Mouse (Mus musculus) hindbrain, embryonic 13.5 days (tissue): Measurements from ENCODE around the gene Smcp. TPM values are rescaled to one million over a fixed set of nuclear protein-coding genes. Genes with fewer than 3 reads are reported as not detected.

ENCODE experiments used
- ATAC-seq: fragments of 200-750 bp; cut with Nextera tagmentation; 2 replicates; pipeline ENCODE4 v1.8.0; 2017; ENCODE audit warnings: moderate TSS enrichment; ENCODE audit not compliant: low FRiP score
- H3K27ac ChIP-seq: fragments of 300-500 bp; sonication (generic); 2 replicates; pipeline ENCODE4 v1.5.1; 2015; ENCODE audit warnings: inconsistent platforms, mild to moderate bottlenecking, moderate library complexity
- H3K27me3 ChIP-seq: fragments of 300-500 bp; sonication (generic); 2 replicates; pipeline ENCODE4 v1.6.1; 2015; ENCODE audit warnings: mild to moderate bottlenecking, inconsistent platforms
- H3K36me3 ChIP-seq: fragments of 300-500 bp; sonication (generic); 2 replicates; pipeline ENCODE4 v1.6.1; 2015; ENCODE audit warnings: mild to moderate bottlenecking, inconsistent platforms
- H3K4me1 ChIP-seq: fragments of 300-500 bp; sonication (generic); replicated peaks from 2 replicates; pipeline ENCODE4 v1.6.1; 2015; ENCODE audit warnings: inconsistent platforms
- H3K4me2 ChIP-seq: fragments of 300-500 bp; sonication (generic); 2 replicates; pipeline ENCODE4 v1.6.1; 2015; ENCODE audit warnings: inconsistent platforms, mild to moderate bottlenecking, moderate library complexity
- H3K4me3 ChIP-seq: fragments of 300-500 bp; sonication (generic); 2 replicates; pipeline ENCODE4 v1.5.1; 2015; ENCODE audit warnings: mild to moderate bottlenecking, inconsistent platforms
- H3K9ac ChIP-seq: fragments of 300-500 bp; sonication (generic); 2 replicates; pipeline ENCODE4 v1.6.1; 2015; ENCODE audit warnings: mild to moderate bottlenecking, inconsistent platforms
- H3K9me3 ChIP-seq: fragments of 300-500 bp; sonication (generic); 2 replicates; pipeline ENCODE4 v1.6.1; 2016; ENCODE audit warnings: inconsistent platforms
- WGBS: fragments of 180-500 bp; shearing (Covaris S2); methylation state at CpG from one replicate; pipeline ENCODE4 v1.1.7; 2015; 5-methylcytosine and 5-hydroxymethylcytosine counted together
- polyA plus RNA-seq: library from polyadenylated mRNA; unstranded; fragments of >200 nt; fragmentation: Nextera tagmentation; extraction: Ambion mirVana; gene quantifications from 2 replicates; pipeline ENCODE4 v1.2.1, GENCODE M21; 2015

The Smcp gene
- polyA plus RNA-seq, 1 experiment from 2014 or later, result not detected

- no peaks in the 10 kb centered on the region for H3K4me1 ChIP-seq
- H3K4me3 ChIP-seq, result no peak overlapping the region
- H3K36me3 ChIP-seq, result no peaks in the 10 kb centered on the region
- H3K4me2 ChIP-seq, result no peak overlapping the region
- H3K27me3 ChIP-seq, result no peaks in the 10 kb centered on the region
- H3K27ac ChIP-seq, result no peak overlapping the region
- no peak overlapping the region for H3K9ac ChIP-seq
- H3K9me3 ChIP-seq, result no peaks in the 10 kb centered on the region
- no peak for ATAC-seq
- 75% methylated on average over 3 of the region's 3 CpGs for WGBS
Measured at GRCm38 (mm10) chr3:92583164-92583826, 5.5 kb downstream of the Smcp start.

GRCm38 (mm10) chr3:92579508-92579907, 9.3 kb downstream of the Smcp start:
- Histone ChIP-seq H3K36me3 (no peaks in the 10 kb centered on the region), H3K4me2 (no peak overlapping the region), H3K9me3 (no peaks in the 10 kb centered on the region), H3K27me3 (no peaks in the 10 kb centered on the region), H3K4me1 (no peaks in the 10 kb centered on the region), H3K9ac (no peak overlapping the region), H3K4me3 (no peak overlapping the region), H3K27ac (no peak overlapping the region)
- no peak for ATAC-seq
- 80% methylated on average over 1 of the region's 1 CpGs for WGBS

GRCm38 (mm10) chr3:92578652-92579413, 10.0 kb downstream of the Smcp start:
- WGBS, result 78% methylated on average over 4 of the region's 4 CpGs
- H3K4me1 ChIP-seq, result no peaks in the 10 kb centered on the region
- no peaks in the 10 kb centered on the region for H3K9me3 ChIP-seq
- H3K4me2 ChIP-seq, result no peak overlapping the region
- H3K27me3 ChIP-seq, result no peaks in the 10 kb centered on the region
- H3K4me3 ChIP-seq, result no peak overlapping the region
- no peak for ATAC-seq
- no peak overlapping the region for H3K27ac ChIP-seq
- H3K36me3 ChIP-seq, result no peaks in the 10 kb centered on the region
- H3K9ac ChIP-seq, result no peak overlapping the region

GRCm38 (mm10) chr3:92573449-92574041, 15.3 kb downstream of the Smcp start, which contains the start of gene Ivl:
Gene Ivl, minus strand, starts transcription at chr3:92573735.
- Histone ChIP-seq H3K27ac (no peak within 1 kb of the TSS), H3K9ac (no peak within 1 kb of the TSS), H3K9me3 (no peaks in the 10 kb centered on the region), H3K4me1 (no peaks in the 10 kb centered on the region), H3K4me2 (no peak within 1 kb of the TSS), H3K4me3 (no peak within 1 kb of the TSS), H3K36me3 (no peaks in the 10 kb centered on the region), H3K27me3 (no peaks in the 10 kb centered on the region)
- no peak for ATAC-seq
- 68% methylated on average over 1 of the region's 1 CpGs for WGBS

GRCm38 (mm10) chr3:92572514-92573155, 16.2 kb downstream of the Smcp start:
- 55% methylated on average over 2 of the region's 2 CpGs for WGBS
- Histone ChIP-seq H3K4me1 (no peaks in the 10 kb centered on the region), H3K36me3 (no peaks in the 10 kb centered on the region), H3K4me2 (no peak overlapping the region), H3K9ac (no peak overlapping the region), H3K4me3 (no peak overlapping the region), H3K27me3 (no peaks in the 10 kb centered on the region), H3K27ac (no peak overlapping the region), H3K9me3 (no peaks in the 10 kb centered on the region)
- no peak for ATAC-seq

- Histone ChIP-seq H3K4me2 (no peak overlapping the region), H3K27ac (no peak overlapping the region), H3K27me3 (no peaks in the 10 kb centered on the region), H3K9me3 (no peaks in the 10 kb centered on the region), H3K4me1 (no peaks in the 10 kb centered on the region), H3K4me3 (no peak overlapping the region), H3K36me3 (no peaks in the 10 kb centered on the region), H3K9ac (no peak overlapping the region)
- ATAC-seq, result no peak
- WGBS, result 94% methylated on average over 2 of the region's 2 CpGs
Measured at GRCm38 (mm10) chr3:92568752-92569151, 20.0 kb downstream of the Smcp start.

- no peak for ATAC-seq
- Histone ChIP-seq H3K9me3 (no peaks in the 10 kb centered on the region), H3K4me3 (no peak overlapping the region), H3K27me3 (no peaks in the 10 kb centered on the region), H3K4me2 (no peak overlapping the region), H3K27ac (no peak overlapping the region), H3K9ac (no peak overlapping the region), H3K4me1 (no peaks in the 10 kb centered on the region), H3K36me3 (no peaks in the 10 kb centered on the region)
Measured at GRCm38 (mm10) chr3:92565418-92565817, 23.4 kb downstream of the Smcp start.

GRCm38 (mm10) chr3:92534411-92534810, 54.4 kb downstream of the Smcp start, which contains the start of gene 2310046K23Rik:
Gene 2310046K23Rik, minus strand, starts transcription at chr3:92534511.
- no peaks in the 10 kb centered on the region for H3K4me1 ChIP-seq
- 89% methylated on average over 3 of the region's 3 CpGs for WGBS
- no peaks in the 10 kb centered on the region for H3K27me3 ChIP-seq
- no peak within 1 kb of the TSS for H3K4me3 ChIP-seq
- no peaks in the 10 kb centered on the region for H3K36me3 ChIP-seq
- ATAC-seq, result no peak
- no peaks in the 10 kb centered on the region for H3K9me3 ChIP-seq
- H3K27ac ChIP-seq, result no peak within 1 kb of the TSS
- no peak within 1 kb of the TSS for H3K4me2 ChIP-seq
- no peak within 1 kb of the TSS for H3K9ac ChIP-seq

Other genes with a start within 250 kb of the Smcp start
- gene Sprr2d, start 249.9 kb downstream of the Smcp start, polyA plus RNA-seq, result not detected in 2 replicates
- not detected in 2 replicates for gene Sprr2e, start 236.9 kb downstream of the Smcp start, polyA plus RNA-seq
- gene Sprr2f, start 223.8 kb downstream of the Smcp start, polyA plus RNA-seq, result not detected in 2 replicates
- not detected in 2 replicates for gene Sprr2h, start 203.3 kb downstream of the Smcp start, polyA plus RNA-seq
- not detected in 2 replicates for gene Sprr2i, start 181.0 kb downstream of the Smcp start, polyA plus RNA-seq
- gene Sprr2j-ps, start 170.9 kb downstream of the Smcp start, polyA plus RNA-seq, result not detected in 2 replicates
- gene Gm9774, start 159.6 kb downstream of the Smcp start, polyA plus RNA-seq, result 9.0 and 11.1 TPM in 2 replicates
- not detected in 2 replicates for gene Sprr2k, start 156.4 kb downstream of the Smcp start, polyA plus RNA-seq
- gene Sprr1b, start 150.2 kb downstream of the Smcp start, polyA plus RNA-seq, result not detected in 2 replicates
- not detected in 2 replicates for gene Sprr3, start 130.3 kb downstream of the Smcp start, polyA plus RNA-seq
- gene Sprr1a, start 103.1 kb downstream of the Smcp start, polyA plus RNA-seq, result not detected in 2 replicates
- not detected in 2 replicates for gene Sprr4, start 88.5 kb downstream of the Smcp start, polyA plus RNA-seq
- not detected in 2 replicates for gene 2310046K23Rik, start 54.5 kb downstream of the Smcp start, polyA plus RNA-seq
- not detected in 2 replicates for gene Ivl, start 15.3 kb downstream of the Smcp start, polyA plus RNA-seq
- gene 2210017I01Rik, start 18.5 kb upstream of the Smcp start, polyA plus RNA-seq, result not detected in 2 replicates
- gene Lce6a, start 32.7 kb upstream of the Smcp start, polyA plus RNA-seq, result not detected in 2 replicates
- not detected in 2 replicates for gene Lce1a1, start 59.3 kb upstream of the Smcp start, polyA plus RNA-seq
- gene Lce1b, start 67.9 kb upstream of the Smcp start, polyA plus RNA-seq, result not detected in 2 replicates
- gene Lce1a2, start 81.3 kb upstream of the Smcp start, polyA plus RNA-seq, result not detected in 2 replicates
- gene Lce1c, start 90.2 kb upstream of the Smcp start, polyA plus RNA-seq, result not detected in 2 replicates
- not detected in 2 replicates for gene Lce1d, start 98.2 kb upstream of the Smcp start, polyA plus RNA-seq
- gene Lce1e, start 120.1 kb upstream of the Smcp start, polyA plus RNA-seq, result not detected in 2 replicates
- gene Lce1f, start 131.4 kb upstream of the Smcp start, polyA plus RNA-seq, result not detected in 2 replicates
- gene Gm38119, start 150.1 kb upstream of the Smcp start, polyA plus RNA-seq, result not detected in 2 replicates
- gene Lce1g, start 163.3 kb upstream of the Smcp start, polyA plus RNA-seq, result not detected in 2 replicates
- gene Lce1h, start 176.1 kb upstream of the Smcp start, polyA plus RNA-seq, result not detected in 2 replicates
- not detected in 2 replicates for gene Lce1i, start 189.9 kb upstream of the Smcp start, polyA plus RNA-seq
- gene Lce1j, start 201.5 kb upstream of the Smcp start, polyA plus RNA-seq, result not detected in 2 replicates
- gene Lce1k, start 218.9 kb upstream of the Smcp start, polyA plus RNA-seq, result not detected in 2 replicates
- not detected in 2 replicates for gene Kprp, start 238.2 kb upstream of the Smcp start, polyA plus RNA-seq